Mouse (Mus musculus) heart, postnatal 0 days (tissue): ENCODE results near the gene Stard13.

Source experiments
- CTCF ChIP-seq: IDR thresholded peaks from 2 replicates; pipeline ENCODE4 v1.5.1; 2016; ENCODE audit warnings: antibody characterized with exemption, control low read depth, low read depth
- EP300 ChIP-seq: IDR thresholded peaks from 2 replicates; pipeline ENCODE4 v1.6.1; 2016; ENCODE audit warnings: antibody characterized with exemption, low read depth

GRCm38 (mm10) chr5:151277927-151278326 lies 44.3 kb upstream of the Stard13 start:
- no peak for TF ChIP-seq CTCF
- TF ChIP-seq EP300: no peak
